Mouse (Mus musculus): Measurements from ENCODE around the gene Slc12a1.
"Not testable (repeated sequence)": the region's sequence is repeated elsewhere in the genome, so short reads cannot be mapped to it uniquely, and the experiment has no call there.

Gene Slc12a1

GRCm38 (mm10) chr2:125152388-125152787 is at the start of gene Slc12a1:
Slc12a1 (plus strand) TSS chr2:125152505.
- in situ Hi-C loops (cut with MboI): no loop called here

GRCm38 (mm10) chr2:125104491-125104890 is 47.8 kb upstream of the Slc12a1 start:
- in situ Hi-C loops (cut with MboI): not testable (repeated sequence)

GRCm38 (mm10) chr2:125106536-125106935 is 45.8 kb upstream of the Slc12a1 start:
- in situ Hi-C loops (cut with MboI): not testable (repeated sequence)

DNA sequence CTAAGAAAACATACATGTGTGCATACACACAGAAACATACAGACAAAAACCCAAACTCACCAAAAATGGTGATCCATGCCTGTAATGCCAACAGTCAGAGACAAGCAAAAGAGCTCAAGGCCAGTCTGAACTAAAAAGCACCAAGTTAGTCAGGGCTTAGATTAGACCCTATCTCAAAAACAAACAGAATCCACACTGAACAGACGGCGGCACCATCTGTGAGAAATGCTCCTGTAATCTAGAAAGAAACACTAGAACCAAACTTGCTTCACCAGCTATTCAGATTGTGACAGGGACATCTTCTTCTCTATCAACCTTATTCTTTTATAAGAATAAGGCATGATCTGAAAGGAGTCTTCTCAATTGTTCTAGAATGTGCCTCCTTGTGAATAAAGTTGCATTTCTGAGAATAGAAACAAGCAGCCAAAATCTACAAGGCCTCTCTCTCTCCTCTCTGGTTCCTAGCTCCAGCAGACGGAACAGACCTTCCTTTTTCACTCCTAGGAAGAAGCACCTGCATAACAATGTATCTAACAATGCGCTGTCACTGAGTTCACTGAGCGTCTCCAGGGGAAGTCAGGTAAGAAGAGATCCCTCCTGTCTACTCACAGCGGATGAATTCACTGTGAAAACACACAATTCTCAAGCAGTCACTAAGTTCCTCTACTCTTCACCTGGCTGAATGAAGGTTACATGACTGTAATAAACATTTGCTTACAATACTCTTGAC is 32.8 kb upstream of the Slc12a1 start:
- in situ Hi-C loops (cut with MboI): no loop called here

GRCm38 (mm10) chr2:125122288-125122623 is 30.0 kb upstream of the Slc12a1 start:
- in situ Hi-C loops (cut with MboI): no loop called here

DNA sequence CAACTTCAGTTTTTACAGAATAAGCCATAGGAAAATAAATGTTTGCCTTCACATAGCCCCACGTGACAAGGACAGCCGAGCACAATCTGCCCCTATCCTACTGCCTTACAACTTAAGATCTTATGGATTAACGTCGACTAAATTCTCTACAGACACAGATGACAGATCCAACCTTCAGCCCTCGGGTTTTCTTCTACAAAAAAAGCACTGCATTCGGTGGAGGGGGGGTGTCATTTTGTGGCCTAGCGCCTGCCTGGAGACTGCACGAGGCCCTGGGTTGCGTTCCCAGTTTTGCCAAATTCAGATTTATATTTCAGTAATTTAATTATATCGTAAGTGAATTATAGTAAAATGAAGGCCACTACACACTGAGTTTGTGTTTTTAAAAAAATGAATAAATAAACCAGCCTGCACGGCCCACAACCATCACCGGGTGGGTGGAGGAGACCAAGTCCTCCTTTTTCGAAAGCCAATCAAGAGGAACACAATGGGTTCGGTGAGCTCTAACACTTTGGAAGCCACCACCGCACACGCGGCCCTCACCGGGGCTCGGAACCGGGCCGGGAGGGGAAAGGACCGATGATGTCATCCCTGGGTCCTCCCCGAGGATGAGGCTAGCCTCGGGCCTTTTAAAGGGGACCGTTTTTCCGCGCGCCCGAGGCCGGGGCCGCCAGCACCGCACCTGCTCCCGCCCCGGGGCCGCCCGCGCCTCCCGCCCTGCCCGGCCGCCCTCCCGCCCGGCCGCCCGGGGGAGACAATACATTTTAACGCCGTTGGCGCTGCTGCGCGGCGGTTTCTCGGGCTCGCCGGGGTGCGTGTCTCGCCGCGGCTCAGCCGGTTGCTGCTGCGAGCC is 29.5 kb upstream of the Slc12a1 start:
- in situ Hi-C loops (cut with MboI): no loop called here

GRCm38 (mm10) chr2:125123477-125123852 is 28.8 kb upstream of the Slc12a1 start, which contains the start of gene Myef2:
Myef2 (minus strand) TSS chr2:125123661.
- in situ Hi-C loops (cut with MboI): no loop called here

GRCm38 (mm10) chr2:125125824-125126223 is 26.5 kb upstream of the Slc12a1 start:
- in situ Hi-C loops (cut with MboI): no loop called here

- in situ Hi-C loops (cut with MboI): no loop called here
These were observed 25.5 kb upstream of the Slc12a1 start for GRCm38 (mm10) chr2:125126792-125127191.

- in situ Hi-C loops (cut with MboI): no loop called here
These were observed 18.2 kb upstream of the Slc12a1 start for GRCm38 (mm10) chr2:125134113-125134512.

DNA sequence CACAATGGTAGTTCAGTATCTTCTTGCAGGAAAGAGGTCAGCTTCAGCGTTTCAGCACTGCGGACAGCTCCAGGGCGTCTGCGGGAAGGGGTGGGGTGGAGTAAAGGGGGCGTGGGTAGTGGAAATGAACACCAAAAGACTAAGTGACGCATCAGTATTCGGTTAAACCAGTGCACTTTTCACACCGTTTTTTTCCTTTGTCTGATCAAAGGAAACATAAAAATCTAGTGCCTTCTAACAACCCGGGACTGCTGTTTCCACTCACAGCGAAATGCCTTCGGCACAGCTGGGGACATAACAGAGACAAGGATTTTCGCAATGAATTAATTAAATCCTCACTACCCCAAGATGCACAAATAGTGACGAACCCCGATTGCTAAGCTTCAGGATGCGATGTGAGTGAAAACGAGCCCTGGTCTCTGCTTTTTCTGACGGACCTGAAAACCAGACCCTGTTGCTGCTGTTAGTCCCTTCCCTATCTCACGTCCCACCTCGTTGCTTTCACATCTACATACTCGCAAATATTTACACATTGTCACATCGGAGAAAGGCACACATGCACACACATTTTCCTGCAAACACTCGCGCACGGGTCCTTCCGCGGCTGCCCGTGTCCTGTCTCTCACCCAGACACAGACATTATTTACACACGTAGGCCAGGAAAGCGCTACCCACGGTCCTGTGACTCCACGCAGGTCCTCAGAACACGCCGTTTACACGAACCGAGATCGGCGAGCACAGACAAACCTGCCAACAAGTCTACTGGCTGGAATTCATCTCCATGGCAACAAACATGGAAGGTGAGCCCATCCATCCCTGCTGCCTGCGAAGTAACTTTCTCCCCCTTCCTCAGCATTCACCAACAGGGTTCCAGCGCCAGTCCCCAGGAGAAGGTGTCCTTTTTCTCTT is 16.1 kb upstream of the Slc12a1 start, which contains the start of gene Ctxn2:
TSS of gene Ctxn2 (plus strand) at position 790 of the 909 bp plus-strand sequence.
- in situ Hi-C loops (cut with MboI): no loop called here

DNA sequence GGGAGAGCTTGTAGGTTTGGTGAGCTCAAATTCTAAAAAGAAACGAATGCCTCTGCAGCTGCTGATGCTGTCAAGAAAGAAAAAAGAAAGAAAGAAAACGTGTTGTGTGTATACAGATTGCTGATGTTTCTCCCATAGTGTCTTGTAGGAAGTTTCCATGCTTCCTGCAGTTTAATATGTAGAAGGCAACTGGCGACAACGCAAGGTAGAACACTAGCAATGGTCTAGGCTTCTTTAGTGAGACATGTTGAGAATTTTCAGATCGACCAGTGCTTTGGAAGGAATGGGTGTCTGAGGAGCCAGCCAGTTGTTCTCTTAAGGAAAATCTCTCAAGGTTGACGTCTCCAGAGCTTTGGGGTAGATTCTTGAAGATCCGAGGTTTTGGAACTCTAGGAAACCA is 15.5 kb upstream of the Slc12a1 start:
- in situ Hi-C loops (cut with MboI): no loop called here

GRCm38 (mm10) chr2:125142336-125142735 is 10.0 kb upstream of the Slc12a1 start:
- in situ Hi-C loops (cut with MboI): no loop called here

DNA sequence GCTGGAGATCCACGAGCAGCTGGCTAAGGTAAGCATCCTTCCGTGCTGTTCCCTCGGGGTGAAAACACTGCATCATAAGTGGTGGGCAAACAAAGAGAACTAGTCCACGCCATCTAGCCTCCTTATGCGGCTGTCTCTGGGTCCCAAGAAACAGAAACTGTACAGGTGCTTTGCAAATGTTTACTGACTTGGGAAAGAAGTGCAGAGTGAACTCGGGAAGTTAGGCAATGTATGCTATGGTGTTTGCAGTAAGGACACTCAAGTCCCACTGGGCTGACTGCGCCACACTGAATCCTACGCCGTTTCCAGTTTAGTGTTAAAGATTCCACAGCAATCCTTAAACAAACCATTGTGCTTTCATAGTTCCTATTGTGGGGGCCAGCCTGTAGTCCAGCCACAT is 2.0 kb downstream of the Slc12a1 start:
- in situ Hi-C loops (cut with MboI): no loop called here

- in situ Hi-C loops (cut with MboI): no loop called here
These were observed 3.2 kb downstream of the Slc12a1 start for GRCm38 (mm10) chr2:125155504-125155903.

DNA sequence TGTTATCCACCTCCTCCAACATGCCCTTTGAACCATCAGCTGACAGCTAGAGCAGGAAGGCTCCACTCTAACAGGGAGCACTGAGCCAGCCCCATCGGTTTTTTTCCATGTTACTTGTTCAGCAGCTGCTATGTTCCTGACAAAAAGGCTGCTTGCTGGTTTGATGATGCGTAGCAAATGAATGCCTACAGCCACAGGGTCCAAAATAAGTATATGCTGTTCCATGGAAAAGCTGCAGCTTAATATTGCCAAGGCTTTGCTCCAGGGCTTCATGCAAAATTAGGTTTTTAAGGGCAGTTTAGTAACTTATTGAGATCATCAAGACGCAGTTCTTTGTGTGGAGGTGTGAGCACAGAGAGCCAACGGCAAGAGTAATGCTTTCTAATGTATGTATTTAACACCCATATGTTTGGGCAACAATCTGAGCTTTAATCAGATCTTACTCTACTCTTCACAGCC is 9.7 kb downstream of the Slc12a1 start:
- in situ Hi-C loops (cut with MboI): no loop called here

DNA sequence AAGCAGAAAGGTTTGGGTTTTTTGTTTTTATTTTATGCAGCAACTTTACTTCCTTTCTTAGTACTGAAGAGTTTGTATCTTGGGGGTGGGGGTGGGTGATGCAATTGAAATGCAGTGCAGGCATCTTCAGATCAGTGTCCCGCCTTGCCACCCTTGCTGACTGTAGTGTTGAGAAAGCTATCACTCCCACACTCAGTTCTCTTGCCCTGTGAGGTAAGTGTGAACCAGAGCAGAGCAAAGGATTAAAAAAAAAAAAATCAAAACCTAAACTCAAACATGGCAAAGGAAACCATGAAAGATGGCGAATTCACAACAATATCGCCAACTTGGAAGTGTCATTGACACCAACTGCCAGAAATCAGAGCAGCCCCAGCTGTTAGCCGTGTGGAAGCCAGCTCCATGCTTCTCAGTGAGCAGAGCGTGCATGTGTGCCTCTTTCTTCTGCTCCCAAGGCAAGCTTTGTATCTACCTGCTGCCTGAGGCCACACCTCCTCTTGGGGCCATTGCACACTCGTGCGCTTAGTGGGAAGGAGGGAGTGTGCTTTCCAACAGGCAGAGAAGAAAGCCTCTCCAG is 26.0 kb downstream of the Slc12a1 start:
- in situ Hi-C loops (cut with MboI): no loop called here

GRCm38 (mm10) chr2:125187904-125188303 is 35.6 kb downstream of the Slc12a1 start:
- in situ Hi-C loops (cut with MboI): no loop called here

GRCm38 (mm10) chr2:125189197-125189596 is 36.9 kb downstream of the Slc12a1 start:
- in situ Hi-C loops (cut with MboI): no loop called here

- in situ Hi-C loops (cut with MboI): no loop called here
These were observed 40.6 kb downstream of the Slc12a1 start for GRCm38 (mm10) chr2:125192905-125193304.

DNA sequence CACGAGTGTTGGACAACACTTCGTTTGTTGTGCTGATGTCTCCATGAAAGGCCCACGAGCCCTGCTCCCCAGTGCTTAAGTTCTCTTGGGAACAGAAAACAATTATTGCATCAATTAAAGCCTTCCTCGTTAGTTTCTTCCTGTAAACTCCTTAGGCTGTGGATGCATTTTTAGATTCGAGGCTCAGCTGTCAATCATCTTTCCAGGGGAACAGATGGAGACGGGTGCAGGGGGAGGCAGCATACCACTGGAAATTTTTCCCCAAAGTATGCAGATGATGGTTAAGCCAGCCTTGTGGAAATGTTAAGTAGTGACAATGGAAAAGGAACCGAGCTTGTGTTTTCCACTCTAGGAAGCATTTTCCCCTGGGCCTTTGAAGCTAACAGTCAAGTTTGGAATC is 44.5 kb downstream of the Slc12a1 start:
- in situ Hi-C loops (cut with MboI): no loop called here
